Mouse (Mus musculus): Measurements from ENCODE around the gene Ciapin1. TPM values are rescaled to one million over a fixed set of nuclear protein-coding genes. Genes with fewer than 3 reads are reported as not detected.
A peak's percentile ranks its signal among the peaks of the same experiment; 100 is the strongest.

The Ciapin1 gene
- 10 to 100 TPM; 72.2 to 85.6 (median 78.5) TPM for total RNA-seq (2022)

DNA sequence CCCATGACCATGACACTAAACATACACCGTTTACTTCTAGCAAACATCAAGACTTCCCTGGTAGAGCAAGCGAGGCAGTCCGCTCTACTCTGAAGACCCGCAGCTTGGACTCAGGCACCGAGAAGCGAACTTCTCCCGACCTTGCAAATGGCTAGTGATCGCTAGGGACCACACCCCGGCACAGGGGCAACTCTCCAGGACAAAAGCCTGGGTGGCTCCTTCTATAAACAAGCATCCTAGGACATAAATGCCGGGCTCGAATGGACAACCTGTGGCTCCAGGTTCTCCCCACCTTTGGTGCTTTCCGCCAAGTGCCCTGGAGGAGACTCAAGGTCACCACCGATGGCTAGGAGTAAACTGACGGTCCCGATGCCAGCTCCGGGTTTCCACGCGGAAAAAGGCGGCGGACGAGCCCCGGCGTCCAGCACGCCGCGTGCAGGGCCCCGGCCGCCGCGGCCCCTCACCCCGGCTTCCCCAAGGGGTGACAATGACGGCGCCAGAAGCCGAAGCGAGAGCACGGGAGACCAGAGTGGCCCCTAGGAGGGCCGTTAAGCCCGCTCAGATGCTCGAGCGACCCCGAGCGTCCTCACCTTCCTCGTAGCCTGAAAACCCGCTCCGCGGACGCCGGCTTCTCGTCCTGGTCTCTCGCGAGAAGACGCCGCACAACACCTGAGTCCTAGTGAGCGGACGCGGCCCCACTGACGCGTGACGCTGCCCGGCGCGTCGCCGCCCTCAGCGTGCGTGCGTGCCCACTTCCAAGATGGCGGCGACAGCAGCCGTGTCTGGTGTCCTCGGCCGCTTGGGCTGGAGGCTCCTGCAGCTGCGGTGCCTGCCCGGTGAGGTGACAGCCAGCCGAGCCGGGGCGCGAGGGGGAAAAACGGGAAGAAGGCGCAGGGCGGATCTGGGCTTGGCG is at the start of gene Ciapin1, which contains the start of gene Coq9:
Ciapin1 (minus strand) TSS at position 697 of the 913 bp plus-strand sequence.
Coq9 (plus strand) TSS at position 660 of the 913 bp plus-strand sequence.
- peak; percentile 93 for DNase-seq (ENCODE audit: low spot score)

DNA sequence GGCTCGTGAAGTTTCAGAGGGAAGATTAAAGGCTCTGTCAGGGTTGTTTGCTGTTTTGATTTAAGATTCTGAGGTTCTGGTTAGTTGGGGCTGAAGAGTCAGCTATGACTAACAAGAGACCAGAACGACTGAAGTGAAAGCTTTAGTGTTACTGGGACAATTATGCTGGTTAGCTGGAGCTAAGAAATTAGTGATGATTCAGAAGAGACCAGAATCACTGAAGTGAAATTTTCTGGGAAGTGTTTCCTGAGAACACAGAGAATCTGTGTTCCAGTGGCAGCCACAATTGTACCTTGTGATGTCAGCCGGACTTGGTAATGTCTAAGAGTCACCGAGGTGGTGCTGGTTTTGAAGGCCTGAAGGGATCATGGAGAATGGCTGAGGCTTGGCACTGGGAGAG is 42.6 kb upstream of the Ciapin1 start:
- DNase-seq (ENCODE audit: low spot score) = no peak

DNA sequence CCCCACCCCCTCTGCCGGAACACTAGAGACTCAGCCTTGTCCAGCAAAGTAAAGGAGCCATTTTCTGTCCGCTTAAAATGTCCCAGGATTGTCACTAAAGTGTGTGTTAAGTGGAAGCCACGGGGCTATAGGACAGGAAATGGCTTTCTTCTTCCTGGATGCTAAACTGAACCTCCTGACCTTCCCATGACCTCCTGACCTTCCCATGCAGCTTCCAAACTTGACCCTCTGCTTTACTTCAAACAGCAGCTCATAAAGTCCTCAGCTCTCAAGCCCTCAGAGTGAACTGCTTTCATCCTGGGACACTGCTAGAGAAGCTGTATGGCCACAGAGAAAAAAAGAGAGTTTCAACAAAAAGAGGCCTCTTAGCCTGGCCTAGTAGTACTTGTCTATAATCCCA is 38.7 kb upstream of the Ciapin1 start:
- DNase-seq (ENCODE audit: low spot score) = no peak

DNA sequence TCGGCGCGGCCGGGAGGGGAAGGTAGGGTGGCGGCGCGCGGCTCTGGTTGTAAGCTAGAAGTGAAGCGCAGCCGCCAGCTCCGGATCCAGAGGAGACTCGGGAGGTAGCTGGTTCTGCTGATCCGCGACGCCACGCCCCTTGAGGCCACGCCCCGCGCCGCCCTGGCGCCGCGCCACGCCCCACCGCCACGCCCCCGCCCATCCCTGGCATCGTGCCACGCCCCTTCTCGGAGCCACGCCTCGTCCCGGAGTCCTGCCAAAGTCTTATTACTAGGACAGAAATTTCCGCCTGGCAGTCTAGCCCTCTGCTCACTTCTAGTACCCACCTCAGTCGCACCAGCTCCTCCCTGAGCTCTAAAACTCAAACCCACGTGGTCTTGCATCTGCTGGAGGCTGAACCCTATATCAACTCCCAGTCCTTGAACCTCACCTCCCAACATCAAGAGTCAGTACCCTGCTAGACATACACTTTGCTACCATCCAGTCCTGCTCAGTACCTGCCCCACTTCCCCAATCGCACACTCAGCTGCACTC is 38.1 kb upstream of the Ciapin1 start, which contains the start of gene Dok4:
Dok4 (minus strand) TSS at position 134 of the 534 bp plus-strand sequence.
- peak; percentile 84 for DNase-seq (ENCODE audit: low spot score)

DNA sequence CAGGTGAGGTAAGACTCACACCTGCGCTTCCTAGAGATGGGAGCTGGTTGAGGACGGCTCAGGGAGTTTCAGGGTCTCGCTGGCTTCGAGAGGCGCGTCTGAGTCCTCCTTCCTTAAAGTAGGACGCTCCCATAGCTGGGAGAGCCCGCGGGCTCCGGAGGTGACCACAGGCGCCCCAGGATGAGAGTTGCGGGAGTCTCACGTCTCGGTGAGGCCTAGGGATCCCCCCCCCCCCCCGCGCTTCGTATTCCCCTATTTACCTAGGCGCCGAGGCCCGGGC is 37.7 kb upstream of the Ciapin1 start:
- DNase-seq (ENCODE audit: low spot score) = no peak

DNA sequence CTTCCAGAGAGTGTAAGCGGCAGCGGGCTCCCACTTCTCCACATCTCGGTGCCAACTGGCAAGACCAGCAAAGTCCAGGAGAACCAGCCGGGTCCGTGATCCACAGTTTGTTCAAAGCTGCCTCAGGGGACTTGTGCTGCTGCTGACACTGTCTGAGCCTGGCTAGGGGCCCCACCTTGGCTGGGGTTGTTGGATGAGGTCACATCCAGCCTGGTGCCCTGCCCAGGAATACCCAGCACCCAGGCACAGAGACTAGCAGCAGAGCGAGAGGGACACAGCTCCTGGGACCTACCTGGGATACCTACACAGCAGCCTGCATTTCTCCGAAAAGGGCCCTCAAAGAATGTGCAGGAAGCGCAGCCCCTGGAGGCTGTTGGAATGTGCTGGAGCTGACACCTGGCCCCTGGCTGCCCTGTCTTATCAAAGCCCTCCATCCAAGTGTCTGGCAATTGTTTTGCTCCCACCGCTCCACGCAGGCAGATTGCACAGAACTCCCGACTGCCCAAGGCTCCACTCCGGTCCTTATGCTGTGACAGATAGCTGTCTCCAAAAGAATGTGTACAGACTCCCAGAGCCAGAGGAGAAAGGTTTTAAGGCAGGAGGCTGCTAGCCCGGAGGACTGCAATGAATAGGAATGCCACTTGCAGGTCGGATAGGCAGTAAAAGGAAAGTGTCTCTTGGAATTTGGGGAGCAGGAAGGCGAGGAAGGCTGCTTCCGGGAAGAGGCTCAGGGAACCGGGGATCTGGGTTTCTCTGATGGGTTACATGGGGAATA is 37.1 kb upstream of the Ciapin1 start:
- no peak for DNase-seq (ENCODE audit: low spot score)

DNA sequence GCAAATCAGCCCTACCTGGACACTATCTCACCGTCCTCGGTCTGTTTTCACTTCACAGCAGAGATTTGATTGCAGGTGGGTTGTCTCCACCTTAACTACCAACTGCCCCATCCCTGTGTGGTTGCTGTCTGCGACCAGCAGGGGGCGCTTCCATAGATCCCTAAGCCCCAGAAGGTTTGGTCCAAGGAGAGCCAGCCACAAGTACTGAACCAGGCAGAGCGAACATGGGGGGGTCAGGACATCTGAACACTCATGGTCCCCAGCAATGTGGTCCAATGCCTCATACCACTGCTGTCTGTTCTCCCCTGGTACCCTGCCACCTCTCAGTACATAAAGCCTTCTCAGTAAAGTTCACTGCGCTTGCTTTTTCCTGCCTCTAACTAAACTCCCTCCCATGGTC is 36.2 kb upstream of the Ciapin1 start:
- DNase-seq (ENCODE audit: low spot score) = peak; percentile 73

DNA sequence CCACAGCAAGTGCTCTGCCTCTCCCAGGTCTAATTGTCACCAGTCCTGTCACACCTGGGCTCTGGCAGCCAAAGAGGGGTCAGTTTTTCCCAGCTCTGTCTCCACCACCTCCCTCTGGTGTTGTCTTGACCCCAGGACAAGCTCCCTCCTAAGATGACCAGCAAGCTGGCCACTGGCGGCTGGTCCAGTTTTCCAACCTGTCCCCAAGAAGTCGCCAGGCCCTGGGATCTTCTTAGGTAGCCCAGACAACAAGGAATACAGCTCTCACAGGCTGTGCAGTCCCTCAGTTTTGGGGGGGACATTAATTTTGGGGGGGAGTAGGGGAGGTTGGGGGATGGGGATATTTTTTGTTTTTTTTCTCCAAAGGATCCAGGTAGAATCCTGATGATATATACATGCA is 34.4 kb upstream of the Ciapin1 start:
- DNase-seq (ENCODE audit: low spot score) = no peak

DNA sequence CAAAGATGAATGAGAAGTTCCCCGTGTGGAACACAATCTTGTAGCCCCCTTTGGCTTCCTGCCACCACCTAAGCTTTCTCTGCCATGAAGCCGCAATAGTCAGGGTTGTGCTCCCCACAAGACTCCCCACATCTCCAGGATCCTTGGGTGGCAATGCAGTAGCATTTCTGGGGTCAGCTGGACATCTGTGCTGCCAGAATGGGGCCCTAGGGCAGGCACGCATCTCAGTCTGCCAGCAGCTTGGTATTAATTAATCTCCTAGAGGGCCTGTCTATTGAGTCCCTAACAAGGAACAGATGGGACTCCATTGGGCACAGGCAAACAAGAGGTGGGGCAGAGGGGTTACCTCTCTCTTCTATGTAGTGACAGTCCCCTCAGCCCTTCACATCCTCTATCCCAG is 34.0 kb upstream of the Ciapin1 start:
- DNase-seq (ENCODE audit: low spot score) = no peak

DNA sequence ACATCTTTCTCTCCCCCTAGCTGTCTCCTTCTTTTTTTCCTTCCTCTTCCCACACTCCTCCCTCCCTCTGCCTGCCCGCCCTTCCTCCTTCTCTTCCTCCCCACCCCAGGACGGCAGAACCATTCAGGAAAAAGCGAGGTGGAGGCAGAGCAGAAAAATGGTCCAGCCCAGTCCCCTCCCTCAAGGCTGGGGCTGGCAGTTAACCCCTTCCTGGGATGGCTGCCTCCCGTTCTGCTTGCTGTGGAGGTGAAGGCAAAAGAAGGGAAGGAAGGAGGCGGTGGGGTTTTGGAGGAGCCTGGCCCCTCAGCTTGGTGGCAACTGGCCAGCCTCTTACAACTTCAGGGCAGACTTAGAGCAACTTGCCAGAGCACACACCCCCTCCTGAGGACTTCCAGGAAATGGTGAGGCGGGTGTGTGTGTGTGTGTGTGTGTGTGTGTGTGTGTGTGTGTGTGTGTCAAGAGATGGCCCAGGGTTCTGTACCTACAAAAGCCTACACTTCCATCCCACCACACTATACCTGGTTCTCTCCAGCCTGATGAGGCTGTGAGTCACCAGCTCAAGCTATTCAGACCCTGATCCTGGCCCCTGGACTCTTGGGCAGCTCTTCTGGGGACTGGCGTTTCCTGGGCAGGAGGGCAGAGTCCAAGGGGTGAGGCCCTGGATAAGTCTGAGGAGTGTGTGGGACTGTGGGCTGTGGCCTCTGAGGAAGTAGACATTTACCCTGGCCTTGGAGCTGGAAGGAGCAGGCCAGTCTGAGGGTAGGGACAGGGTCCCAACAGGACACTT is 33.1 kb upstream of the Ciapin1 start:
- peak; percentile 76 for DNase-seq (ENCODE audit: low spot score)

DNA sequence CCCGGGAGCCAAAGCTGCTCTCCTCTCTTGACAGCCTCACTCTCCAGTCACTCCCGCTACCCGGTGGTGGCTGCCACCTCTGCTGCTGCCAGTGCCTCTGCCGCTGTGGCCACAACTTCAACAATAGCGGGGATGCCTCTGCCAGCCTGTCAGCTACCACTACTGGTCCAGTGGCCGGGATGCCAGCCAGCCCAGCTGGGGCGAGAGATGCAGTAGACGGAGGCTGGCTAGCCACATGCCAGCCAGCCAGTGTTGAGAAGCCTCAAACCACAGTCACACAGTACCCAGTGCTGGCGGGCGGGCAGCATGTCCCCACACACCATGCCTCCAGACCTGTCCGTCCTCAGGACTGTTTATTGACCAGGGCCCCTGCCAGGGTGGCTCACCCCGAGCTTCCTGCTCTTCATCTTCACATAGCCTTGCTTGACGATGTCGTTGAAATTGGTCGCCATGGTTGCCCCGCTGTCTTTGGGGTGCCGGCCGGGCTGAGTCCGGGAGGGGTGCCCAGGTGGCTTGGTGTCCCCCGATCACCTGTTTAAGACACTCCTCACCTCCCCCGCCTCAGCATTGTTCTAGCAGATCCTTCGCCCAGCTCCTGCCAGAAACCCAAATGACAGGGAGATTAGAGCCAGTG is 32.4 kb upstream of the Ciapin1 start:
- DNase-seq (ENCODE audit: low spot score) = no peak

DNA sequence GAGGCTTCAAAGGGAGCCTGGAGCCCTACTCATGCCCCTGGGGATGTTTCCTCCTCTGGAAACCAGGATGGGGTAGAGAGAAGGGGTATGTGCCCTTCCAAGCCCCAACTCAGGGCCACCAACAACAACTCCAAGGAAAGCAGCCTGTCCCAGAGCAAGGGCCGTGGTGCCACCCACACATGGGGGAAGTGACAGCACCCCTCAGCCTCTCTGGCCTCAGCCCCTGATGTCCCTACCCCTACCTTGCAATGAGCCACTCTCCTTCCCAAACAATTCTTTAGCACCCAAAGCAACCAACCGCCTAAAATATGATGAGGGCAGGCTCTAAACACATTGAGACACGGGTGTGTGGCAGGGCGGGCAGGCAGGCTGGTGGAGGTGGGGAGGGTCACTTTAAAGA is 31.8 kb upstream of the Ciapin1 start:
- DNase-seq (ENCODE audit: low spot score) = no peak

DNA sequence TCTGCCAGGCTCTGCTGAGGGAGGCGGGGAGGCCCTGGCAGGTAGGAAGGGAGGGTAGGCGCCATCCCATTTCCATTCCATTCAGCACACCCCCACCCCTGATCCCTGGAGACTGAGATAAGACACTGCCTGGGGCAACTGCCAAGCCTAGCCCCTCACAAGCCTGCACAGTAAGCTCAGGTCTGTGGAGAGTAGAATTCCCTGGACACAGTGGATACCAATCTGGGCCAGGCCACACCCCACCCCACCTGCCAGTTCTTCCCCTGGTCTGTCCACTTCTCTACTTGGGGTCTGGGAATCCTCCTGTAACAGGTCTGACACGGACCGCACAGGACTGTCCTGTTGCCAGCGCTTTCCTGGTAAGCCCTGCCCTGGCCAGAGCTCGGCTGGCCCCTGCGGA is 31.0 kb upstream of the Ciapin1 start:
- DNase-seq (ENCODE audit: low spot score) = no peak

DNA sequence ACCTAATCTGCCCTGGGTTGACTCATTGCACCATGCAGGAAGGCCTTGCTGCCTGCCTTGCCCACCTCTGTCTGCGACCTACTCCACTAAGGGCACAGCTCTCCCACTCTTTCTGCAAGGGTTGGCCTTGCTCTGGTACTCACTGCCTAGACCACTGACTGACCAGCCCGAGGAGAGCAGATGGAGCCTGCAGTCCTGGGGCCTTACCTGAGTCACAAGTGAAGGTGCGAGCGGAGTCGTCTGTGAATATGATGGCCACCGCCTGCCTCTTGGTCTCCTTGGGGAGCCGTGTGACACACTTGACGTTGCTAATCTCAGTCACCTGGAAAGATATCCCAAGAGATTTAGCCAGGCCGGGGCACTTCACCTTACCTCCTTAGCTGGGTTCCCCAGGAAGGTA is 28.8 kb upstream of the Ciapin1 start:
- no peak for DNase-seq (ENCODE audit: low spot score)

DNA sequence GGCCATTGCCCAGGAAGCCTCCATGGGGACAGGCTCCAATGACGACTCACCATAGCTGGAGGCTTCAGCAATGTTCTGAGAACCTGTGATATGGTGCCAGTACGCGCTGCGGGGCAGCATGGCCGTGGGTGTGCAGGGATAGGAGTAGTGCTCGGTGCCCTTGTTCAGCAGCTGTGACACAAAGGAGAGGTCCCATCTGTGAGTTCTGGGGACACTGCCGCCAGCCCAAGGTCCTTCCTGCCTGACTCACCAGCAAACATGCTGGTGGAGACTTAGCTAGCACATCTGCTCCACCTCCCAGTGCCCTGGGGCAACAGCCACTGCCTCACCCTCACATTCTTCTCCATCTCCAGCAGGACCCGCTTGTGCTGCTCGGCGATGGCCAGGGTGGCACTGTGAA is 27.1 kb upstream of the Ciapin1 start:
- no peak for DNase-seq (ENCODE audit: low spot score)

DNA sequence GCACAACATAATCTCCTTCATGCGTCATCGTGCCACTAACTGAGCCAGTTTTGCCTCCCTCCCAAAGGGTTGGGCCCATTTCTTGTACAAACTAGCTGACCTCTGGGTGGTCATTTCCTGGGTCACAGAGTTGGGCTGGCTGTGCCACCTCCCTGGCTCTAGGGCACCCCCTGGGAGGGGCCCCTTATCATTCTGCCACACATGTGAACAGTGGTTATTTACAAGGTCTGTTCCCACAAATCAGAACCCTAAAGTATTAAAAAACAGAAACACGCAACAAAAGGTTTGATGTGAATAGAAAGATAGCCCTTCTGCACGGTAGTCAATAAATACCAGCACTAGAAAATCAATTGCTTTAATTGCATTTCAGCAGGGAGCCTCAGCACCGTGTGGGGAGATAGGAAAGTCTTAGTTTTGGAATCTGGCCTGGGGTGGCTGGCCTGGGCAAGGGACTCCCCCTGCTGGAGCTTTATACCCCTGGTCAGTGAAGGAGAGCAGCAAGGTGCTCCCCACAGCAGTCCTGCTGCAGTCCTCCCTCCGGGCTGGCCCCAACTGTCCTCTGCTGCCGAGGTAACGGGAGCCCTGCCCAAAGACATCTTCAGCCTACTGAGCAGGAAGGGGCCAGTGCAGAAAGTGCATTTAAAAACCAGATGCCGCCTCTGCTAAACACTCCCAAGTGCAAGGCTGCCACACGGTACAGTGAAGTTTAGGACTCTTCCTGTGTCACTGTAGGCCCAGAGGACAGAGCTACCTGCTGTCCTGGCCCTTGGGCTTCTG is 25.9 kb upstream of the Ciapin1 start:
- DNase-seq (ENCODE audit: low spot score) = no peak

DNA sequence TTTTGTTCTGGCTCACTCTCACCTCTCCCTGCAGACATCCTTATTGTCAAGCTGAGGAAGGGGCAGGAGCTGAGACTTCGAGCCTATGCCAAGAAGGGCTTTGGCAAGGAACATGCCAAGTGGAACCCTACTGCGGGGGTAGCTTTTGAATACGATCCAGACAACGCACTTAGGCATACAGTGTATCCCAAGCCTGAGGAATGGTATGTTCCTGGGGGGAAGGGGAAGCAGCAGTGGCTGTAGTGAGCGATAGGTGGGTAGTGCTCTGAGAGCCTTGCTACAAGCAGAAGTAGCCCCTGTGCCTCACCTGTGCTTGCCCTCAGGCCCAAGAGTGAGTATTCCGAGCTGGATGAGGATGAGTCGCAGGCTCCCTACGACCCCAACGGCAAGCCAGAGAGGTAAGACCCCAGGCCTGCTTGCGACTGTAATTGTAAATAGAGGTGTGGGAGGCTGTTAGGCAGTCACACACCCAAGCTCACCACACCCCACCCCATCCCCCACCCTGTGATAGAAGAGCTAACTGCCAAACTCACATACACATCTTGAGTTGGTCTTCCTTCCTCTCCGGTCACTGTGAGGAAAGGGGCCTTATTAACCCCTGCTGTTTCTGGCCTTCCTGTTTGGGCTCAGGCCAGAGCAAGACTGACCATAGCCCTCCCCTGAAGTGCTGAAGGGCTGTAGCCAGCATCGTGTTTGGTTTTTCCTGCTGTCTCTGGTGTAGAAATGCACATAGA is 24.5 kb upstream of the Ciapin1 start:
- no peak for DNase-seq (ENCODE audit: low spot score)

DNA sequence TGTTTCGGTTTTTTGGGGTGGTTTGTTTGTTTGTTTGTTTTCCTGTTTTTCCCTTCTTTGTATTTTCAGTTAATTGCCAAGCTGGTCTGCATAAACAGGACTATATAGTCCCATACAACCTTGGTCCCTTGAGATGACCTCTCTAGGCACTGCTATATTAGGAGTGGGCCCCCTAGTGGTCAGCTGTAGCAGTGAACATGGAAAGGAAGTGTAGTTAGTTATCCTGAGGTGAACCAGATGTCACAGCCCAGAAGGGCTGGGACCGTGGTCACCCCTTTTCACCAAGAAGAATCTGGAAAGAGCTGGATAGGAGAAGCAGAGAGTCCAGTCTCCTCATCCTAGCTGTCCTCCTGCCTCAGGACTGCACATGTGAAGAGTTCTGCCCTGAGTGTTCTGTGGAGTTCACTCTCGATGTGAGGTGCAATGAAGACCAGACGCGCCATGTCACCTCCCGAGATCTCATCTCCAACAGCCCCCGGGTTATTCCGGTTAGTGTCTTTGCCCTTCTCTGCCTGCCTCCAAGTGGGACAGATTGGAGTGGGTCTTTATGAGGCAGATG is 23.3 kb upstream of the Ciapin1 start:
- DNase-seq (ENCODE audit: low spot score) = peak; percentile 72

DNA sequence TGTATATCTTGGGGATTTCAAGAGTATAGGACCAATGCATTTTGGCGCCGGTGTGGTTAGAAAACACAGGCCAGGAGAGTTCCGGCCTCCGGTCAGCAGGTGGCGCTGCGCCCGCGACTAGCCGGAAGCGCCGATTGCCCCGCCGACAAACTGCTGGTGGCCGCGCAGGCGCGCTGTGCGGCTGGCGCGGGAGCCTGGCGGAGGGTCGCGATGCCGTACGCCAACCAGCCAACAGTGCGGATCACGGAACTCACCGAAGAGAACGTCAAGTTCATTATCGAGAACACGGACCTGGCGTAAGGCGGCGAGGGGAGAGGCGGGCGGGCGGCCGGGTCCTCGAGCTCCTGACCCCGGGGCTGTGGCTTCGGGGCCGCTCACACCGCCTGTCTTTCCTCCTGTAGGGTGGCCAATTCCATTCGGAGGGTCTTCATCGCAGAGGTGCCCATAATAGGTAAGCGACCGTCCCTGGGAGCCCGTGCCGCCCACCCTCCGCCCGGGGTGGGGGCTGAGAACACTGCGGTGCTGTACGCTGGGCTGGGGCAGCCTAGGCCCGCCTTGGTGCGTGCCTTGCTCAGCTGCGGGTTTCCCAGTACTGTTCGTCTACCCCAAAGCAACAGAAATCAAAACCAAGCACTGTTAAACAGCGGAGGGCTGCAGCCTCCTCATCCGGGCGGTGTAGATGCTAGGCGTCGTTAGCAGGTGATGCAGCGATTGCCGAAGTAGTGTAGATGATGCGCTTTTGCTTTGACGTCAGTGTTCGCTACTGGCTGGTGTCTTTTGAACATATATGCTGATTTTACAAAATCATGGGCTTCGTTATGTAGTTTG is 19.4 kb upstream of the Ciapin1 start, which contains the start of gene Polr2c:
Polr2c (plus strand) TSS at position 105 of the 828 bp plus-strand sequence.
- peak; percentile 90 for DNase-seq (ENCODE audit: low spot score)

Data from heart, adult 8-10 months (tissue).